Mouse (Mus musculus): ENCODE data around the gene Arhgap32.

The Arhgap32 gene

GRCm38 (mm10) chr9:32250486-32250885 is 134.6 kb downstream of the Arhgap32 start:
- no peak for DNase-seq (ENCODE audit: inconsistent ontology term)

GRCm38 (mm10) chr9:32253721-32254120 is 137.8 kb downstream of the Arhgap32 start:
- DNase-seq (ENCODE audit: inconsistent ontology term): no peak

GRCm38 (mm10) chr9:32257365-32257764 is 141.4 kb downstream of the Arhgap32 start:
- DNase-seq (ENCODE audit: inconsistent ontology term): no peak

GRCm38 (mm10) chr9:32257882-32258281 is 141.9 kb downstream of the Arhgap32 start:
- peak; percentile 43 for DNase-seq (ENCODE audit: inconsistent ontology term)

GRCm38 (mm10) chr9:32271896-32272444 is 156.0 kb downstream of the Arhgap32 start:
- peak; percentile 71 for DNase-seq (ENCODE audit: inconsistent ontology term)

- DNase-seq (ENCODE audit: inconsistent ontology term): no peak
Measured at GRCm38 (mm10) chr9:32278052-32278451, 162.1 kb downstream of the Arhgap32 start.

- DNase-seq (ENCODE audit: inconsistent ontology term): no peak
Measured at GRCm38 (mm10) chr9:32279789-32280188, 163.9 kb downstream of the Arhgap32 start.

- no peak for DNase-seq (ENCODE audit: inconsistent ontology term)
Measured at GRCm38 (mm10) chr9:32280456-32280855, 164.5 kb downstream of the Arhgap32 start.

GRCm38 (mm10) chr9:32283591-32283990 is 167.7 kb downstream of the Arhgap32 start:
- DNase-seq (ENCODE audit: inconsistent ontology term): no peak

GRCm38 (mm10) chr9:32291618-32292017 is 175.7 kb downstream of the Arhgap32 start:
- DNase-seq (ENCODE audit: inconsistent ontology term): no peak

GRCm38 (mm10) chr9:32292686-32293085 is 176.8 kb downstream of the Arhgap32 start:
- DNase-seq (ENCODE audit: inconsistent ontology term): peak; percentile 45

GRCm38 (mm10) chr9:32295061-32295800 is 179.3 kb downstream of the Arhgap32 start:
- no peak for DNase-seq (ENCODE audit: inconsistent ontology term)

GRCm38 (mm10) chr9:32302501-32303150 is 186.7 kb downstream of the Arhgap32 start:
- DNase-seq (ENCODE audit: inconsistent ontology term): no peak

- DNase-seq (ENCODE audit: inconsistent ontology term): peak; percentile 10
Measured at GRCm38 (mm10) chr9:32311786-32312185, 195.8 kb downstream of the Arhgap32 start.

GRCm38 (mm10) chr9:32312208-32312607 is 196.3 kb downstream of the Arhgap32 start:
- DNase-seq (ENCODE audit: inconsistent ontology term): no peak

- DNase-seq (ENCODE audit: inconsistent ontology term): peak; percentile 0
Measured at GRCm38 (mm10) chr9:32314071-32314470, 198.1 kb downstream of the Arhgap32 start.

- DNase-seq (ENCODE audit: inconsistent ontology term): no peak
Measured at GRCm38 (mm10) chr9:32315999-32316398, 200.1 kb downstream of the Arhgap32 start.
